Mouse (Mus musculus) neutrophil, adult 83 days (primary cell): ENCODE data around the gene Tmem59. TPM values are rescaled to one million over a fixed set of nuclear protein-coding genes. Genes with fewer than 3 reads are reported as not detected.

Experiments used
- total RNA-seq, 2 experiments: library from RNA; stranded (reverse); gene quantifications; one replicate each; pipeline ENCODE4 v1.2.4; 2023

Tmem59 gene
- 100 to 1,000 TPM; 141 to 153 TPM for total RNA-seq

GRCm38 (mm10) chr4:107178182-107178829, at the start of gene Tmem59:
Gene Tmem59 (plus strand): TSS chr4:107178399.

DNA sequence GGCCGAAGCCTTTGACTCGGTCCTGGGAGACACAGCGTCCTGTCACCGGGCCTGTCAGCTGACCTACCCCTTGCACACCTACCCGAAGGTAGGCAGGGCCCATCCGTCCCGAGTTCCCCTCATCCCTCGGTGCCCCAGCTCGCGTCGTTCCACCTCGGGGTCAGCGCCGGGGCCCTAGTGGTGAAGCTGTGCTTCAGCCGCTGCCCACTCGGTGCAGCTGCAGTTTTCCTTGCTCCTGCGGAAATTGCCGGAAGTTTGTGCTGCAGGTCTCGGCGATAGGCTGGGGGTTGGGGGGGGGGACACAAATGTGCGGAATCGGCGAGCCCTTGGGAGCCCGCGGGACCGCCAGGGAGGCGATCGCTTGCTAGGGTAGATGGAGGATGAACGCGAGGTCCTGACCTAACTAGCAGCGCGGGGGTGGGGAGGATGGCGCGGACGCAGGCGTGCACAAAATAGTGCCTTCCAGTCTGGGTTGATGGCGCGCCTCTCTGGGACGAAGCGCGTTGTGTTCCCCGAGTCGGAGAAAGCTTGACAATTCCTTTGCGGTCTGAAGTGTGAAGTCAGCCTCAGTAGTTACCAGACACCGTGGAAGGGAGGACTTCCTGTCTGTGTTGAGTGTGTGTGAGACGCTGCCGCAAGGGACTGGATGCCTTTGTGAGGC, 761 bp downstream of the Tmem59 start, which contains the start of gene Tceanc2:
Tceanc2 (minus strand) TSS at position 287 of the 661 bp plus-strand sequence.

GRCm38 (mm10) chr4:107208880-107209279, 30.7 kb downstream of the Tmem59 start, which contains the start of gene Ldlrad1:
Gene Ldlrad1 (plus strand): TSS chr4:107209180.

Other genes with a start within 250 kb of the Tmem59 start
- gene Mrpl37, start 111.5 kb upstream of the Tmem59 start, total RNA-seq, result 10 to 100 TPM; 25.0 to 25.5 TPM
- gene Cyb5rl, start 111.4 kb upstream of the Tmem59 start, total RNA-seq, result 1 to 10 TPM; 2.5 to 3.8 TPM
- not detected for gene Cdcp2, start 81.5 kb upstream of the Tmem59 start, total RNA-seq
- 10 to 100 TPM; 31.1 to 36.2 TPM for gene Tceanc2, start 717 bp downstream of the Tmem59 start, total RNA-seq
- gene Ldlrad1, start 30.8 kb downstream of the Tmem59 start, total RNA-seq, result under 1 TPM in 1 of 2 experiments, not detected in 1; 0.53 TPM
- 10 to 100 TPM; 10.8 to 12.3 TPM for gene Lrrc42, start 75.1 kb downstream of the Tmem59 start, total RNA-seq
- gene Hspb11, start 75.2 kb downstream of the Tmem59 start, total RNA-seq, result 1 to 10 TPM; 7.4 to 9.5 TPM
- gene Dio1, start 128.8 kb downstream of the Tmem59 start, total RNA-seq, result not detected
- 10 to 100 TPM; 45.7 to 50.4 TPM for gene Yipf1, start 136.0 kb downstream of the Tmem59 start, total RNA-seq
- 10 to 100 TPM; 17.4 to 18.2 TPM for gene Ndc1, start 189.4 kb downstream of the Tmem59 start, total RNA-seq